Mouse (Mus musculus) gastrocnemius, postnatal 4 days (tissue): Measurements from ENCODE around the gene Zfx. TPM values are rescaled to one million over a fixed set of nuclear protein-coding genes. Genes with fewer than 3 reads are reported as not detected.

Source experiments
- DNase-seq, 2 experiments: peaks; one replicate each; pipeline ENCODE4 v3.0.0; 2021 to 2022; ENCODE audit warnings: low spot score in 2 of 2, mixed read lengths in 2 of 2
- long read RNA-seq, 2 experiments: library from polyadenylated mRNA; stranded (forward); transcript quantifications; one replicate each; pipeline ENCODE4 v2.0.0; 2021
- total RNA-seq, 2 experiments: library from RNA; stranded (reverse); gene quantifications; 2 replicates each; pipeline ENCODE4 v1.2.3; 2021

Zfx gene
- 10 to 100 TPM; 32.2 to 38.0 TPM for total RNA-seq
- long read RNA-seq, experiment 1, full-length matches to known transcripts: 4 of 7 reads
- long read RNA-seq, experiment 1, partial matches to known transcripts: 2 of 7 reads
- long read RNA-seq, experiment 1, other reads (novel, unspliced or antisense): 1 of 7 reads
- long read RNA-seq, experiment 2, full-length matches to known transcripts: 2 of 4 reads
- long read RNA-seq, experiment 2, partial matches to known transcripts: 0 of 4 reads
- long read RNA-seq, experiment 2, other reads (novel, unspliced or antisense): 2 of 4 reads

- peak; percentile 38 to 66 for DNase-seq
Measured at GRCm38 (mm10) chrX:94123059-94123839, at the start of gene Zfx. Gene Zfx, minus strand, starts transcription at chrX:94123702.

GRCm38 (mm10) chrX:94169348-94169747, 45.8 kb upstream of the Zfx start:
- DNase-seq: no peak

GRCm38 (mm10) chrX:94152251-94152830, 28.8 kb upstream of the Zfx start:
- DNase-seq: no peak

GRCm38 (mm10) chrX:94150471-94150870, 27.0 kb upstream of the Zfx start:
- no peak for DNase-seq

GRCm38 (mm10) chrX:94142004-94142771, 18.7 kb upstream of the Zfx start:
- DNase-seq: no peak

GRCm38 (mm10) chrX:94140080-94140479, 16.6 kb upstream of the Zfx start:
- DNase-seq: no peak

GRCm38 (mm10) chrX:94138256-94138655, 14.8 kb upstream of the Zfx start:
- DNase-seq: no peak

GRCm38 (mm10) chrX:94135084-94135483, 11.6 kb upstream of the Zfx start:
- no peak for DNase-seq

- DNase-seq: no peak
Measured at GRCm38 (mm10) chrX:94133551-94133950, 10.0 kb upstream of the Zfx start.

- DNase-seq: no peak
Measured at GRCm38 (mm10) chrX:94132239-94132638, 8.7 kb upstream of the Zfx start.

GRCm38 (mm10) chrX:94129712-94130111, 6.2 kb upstream of the Zfx start:
- DNase-seq: no peak

- DNase-seq: no peak
Measured at GRCm38 (mm10) chrX:94125950-94126349, 2.4 kb upstream of the Zfx start.

GRCm38 (mm10) chrX:94122709-94123058, 818 bp downstream of the Zfx start:
- no peak for DNase-seq

GRCm38 (mm10) chrX:94121866-94122708, 1.4 kb downstream of the Zfx start:
- DNase-seq: peak; percentile 66 to 82

- peak in 1 of 2 experiments; percentile 6 for DNase-seq
Measured at GRCm38 (mm10) chrX:94121161-94121856, 2.2 kb downstream of the Zfx start.

GRCm38 (mm10) chrX:94118350-94118749, 5.2 kb downstream of the Zfx start:
- no peak for DNase-seq

- no peak for DNase-seq
Measured at GRCm38 (mm10) chrX:94115882-94116281, 7.6 kb downstream of the Zfx start.

GRCm38 (mm10) chrX:94105964-94106363, 17.5 kb downstream of the Zfx start:
- DNase-seq: no peak

- DNase-seq: no peak
Measured at GRCm38 (mm10) chrX:94102938-94103337, 20.6 kb downstream of the Zfx start.

- DNase-seq: peak; percentile 34 to 84
Measured at GRCm38 (mm10) chrX:94100561-94100960, 22.9 kb downstream of the Zfx start.
